Mouse (Mus musculus) ES-E14 (cell line): ENCODE data around the gene Tuba1a. TPM values are rescaled to one million over a fixed set of nuclear protein-coding genes. Genes with fewer than 3 reads are reported as not detected.

Experiments used
- DNase-seq: peaks from one replicate; pipeline ENCODE4 v3.0.0-alpha.2; 2013; ENCODE audit warnings: low read depth, low spot score
- H3K27ac ChIP-seq: 2 replicates; pipeline ENCODE4 v1.5.1; 2012; ENCODE audit warnings: low read depth, mild to moderate bottlenecking, low read length, moderate library complexity, mixed read lengths; ENCODE audit not compliant: poor library complexity, insufficient read depth, severe bottlenecking
- H3K36me3 ChIP-seq: 2 replicates; pipeline ENCODE4 v1.6.1; 2012; ENCODE audit warnings: mild to moderate bottlenecking, low read length, moderate library complexity, mixed read lengths; ENCODE audit not compliant: control insufficient read depth, poor library complexity, insufficient read depth, severe bottlenecking
- H3K4me1 ChIP-seq, 2 experiments: fragments of 150-350 bp in 1 of 2; sonication (generic) in 1 of 2; 2 replicates each; pipeline ENCODE4 v1.6.1; 2012; ENCODE audit warnings: low read length in 2 of 2, mild to moderate bottlenecking in 1 of 2, mixed read lengths in 1 of 2; ENCODE audit not compliant: control insufficient read depth in 2 of 2, insufficient read depth in 2 of 2, poor library complexity in 1 of 2
- H3K4me3 ChIP-seq, 2 experiments: fragments of 150-350 bp in 1 of 2; sonication (generic) in 1 of 2; 2 replicates each; pipeline ENCODE4 v1.5.1; 2012; ENCODE audit warnings: low read length in 2 of 2, low read depth in 1 of 2, mild to moderate bottlenecking in 1 of 2, mixed read lengths in 1 of 2; ENCODE audit not compliant: insufficient read depth in 1 of 2, poor library complexity in 1 of 2, severe bottlenecking in 1 of 2
- H3K9ac ChIP-seq: 2 replicates; pipeline ENCODE4 v1.6.1; 2012; ENCODE audit warnings: low read depth, mild to moderate bottlenecking, low read length, mixed read lengths; ENCODE audit not compliant: poor library complexity, insufficient read depth, severe bottlenecking
- H3K9me3 ChIP-seq: fragments of 150-350 bp; sonication (generic); 2 replicates; pipeline ENCODE4 v1.6.1; 2012; ENCODE audit warnings: low read depth, mild to moderate bottlenecking, low read length; ENCODE audit not compliant: control insufficient read depth, insufficient read depth
- CHD2 ChIP-seq: IDR thresholded peaks from 2 replicates; pipeline ENCODE4 v1.6.1; 2014; ENCODE audit warnings: mild to moderate bottlenecking, low read depth, low read length, inconsistent platforms
- HCFC1 ChIP-seq: IDR thresholded peaks from 2 replicates; pipeline ENCODE4 v1.6.1; 2012; ENCODE audit warnings: low read length, inconsistent platforms, borderline replicate concordance; ENCODE audit not compliant: insufficient read depth
- MAFK ChIP-seq: IDR thresholded peaks from 2 replicates; pipeline ENCODE4 v1.6.1; 2014; ENCODE audit warnings: mild to moderate bottlenecking, low read depth, low read length, inconsistent platforms; ENCODE audit not compliant: insufficient read depth
- ZC3H11A ChIP-seq: IDR thresholded peaks from 2 replicates; pipeline ENCODE4 v1.6.1; 2012; ENCODE audit warnings: low read depth, mild to moderate bottlenecking, inconsistent platforms, low read length, borderline replicate concordance
- ZNF384 ChIP-seq: IDR thresholded peaks from 2 replicates; pipeline ENCODE4 v1.6.1; 2012; ENCODE audit warnings: low read depth, low read length, inconsistent platforms
- in situ Hi-C, 2 experiments: fragments of 600-800 bp; cut with MboI; formaldehyde crosslinking; loops; one replicate each; pipeline ENCODE4 v1.15.1; 2025; ENCODE audit warnings: low sequenced_read_pairs in 2 of 2, inconsistent platforms in 1 of 2; ENCODE audit not compliant: unreplicated experiment in 2 of 2
- total RNA-seq: library from RNA; depleted of rRNA; stranded (reverse); fragments of 300-350 nt; gene quantifications from 2 replicates; pipeline ENCODE4 v1.2.3, GENCODE M21; 2012; rRNA removed

The Tuba1a gene
- total RNA-seq, 1 experiment = 862 TPM

DNA sequence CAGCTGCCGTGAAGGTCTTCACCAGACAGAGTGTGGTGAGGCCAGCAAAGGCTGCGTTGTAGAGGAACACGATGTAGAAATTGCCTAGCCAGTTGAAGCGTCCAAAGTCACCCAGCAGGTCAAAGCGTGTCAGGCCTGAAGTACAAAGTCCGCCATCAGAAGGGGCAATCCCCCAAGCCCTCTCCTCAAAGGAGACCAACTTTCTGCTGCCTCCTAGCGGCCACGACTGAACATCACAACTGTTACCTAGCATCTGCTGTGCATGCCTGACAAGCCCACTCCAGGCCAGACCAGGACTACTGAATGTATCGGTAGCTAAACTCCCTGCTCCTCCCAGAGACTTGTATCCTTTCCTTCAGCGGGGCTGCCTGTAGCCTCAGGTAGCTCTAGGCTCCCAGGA is 48.8 kb downstream of the Tuba1a start:
- Histone ChIP-seq H3K9me3 (no peaks in the 10 kb centered on the region), H3K9ac (no peak overlapping the region), H3K36me3 (peaks cover 38% of the 10 kb centered on the region), H3K4me3 (no peak overlapping the region), H3K27ac (no peak overlapping the region), H3K4me1 (peaks cover 0 to 11% of the 10 kb centered on the region in 2 experiments; a peak in 2 of 4 replicates)
- DNase-seq = peak; percentile 75
- TF ChIP-seq HCFC1 (no peak), MAFK (no peak), ZC3H11A (no peak), CHD2 (no peak), ZNF384 (no peak)
- in situ Hi-C loops = no loop called here

DNA sequence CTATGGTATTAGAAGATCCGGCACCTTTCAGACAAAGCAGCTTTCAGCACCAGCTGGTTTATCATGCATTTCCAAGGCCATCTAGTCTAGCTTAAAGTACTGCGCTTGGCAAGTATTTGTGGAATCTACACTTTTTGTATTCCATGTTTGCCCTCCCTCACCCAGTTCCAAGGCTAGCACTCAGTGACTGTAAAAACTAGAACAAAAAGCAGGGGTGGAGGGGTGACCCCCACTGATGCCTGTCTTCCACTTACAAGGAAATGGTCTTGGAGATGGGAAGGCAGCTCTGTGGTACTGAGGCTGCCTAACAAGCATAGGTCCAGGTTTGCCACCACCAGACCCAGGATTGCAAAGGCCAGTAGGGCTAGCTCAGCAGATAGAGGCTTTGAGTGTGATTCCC is 50.9 kb downstream of the Tuba1a start:
- Histone ChIP-seq H3K4me1 (0 out of 4 replicates have a peak, but pooled peaks cover 0 to 2% of the 10 kb centered on the region in 2 experiments), H3K9me3 (no peaks in the 10 kb centered on the region), H3K4me3 (no peak overlapping the region), H3K9ac (no peak overlapping the region), H3K27ac (no peak overlapping the region), H3K36me3 (peaks cover 21% of the 10 kb centered on the region)
- in situ Hi-C loops = no loop called here
- no peak for TF ChIP-seq MAFK
- no peak for TF ChIP-seq HCFC1
- TF ChIP-seq ZC3H11A = no peak
- no peak for TF ChIP-seq CHD2
- no peak for TF ChIP-seq ZNF384
- no peak for DNase-seq

DNA sequence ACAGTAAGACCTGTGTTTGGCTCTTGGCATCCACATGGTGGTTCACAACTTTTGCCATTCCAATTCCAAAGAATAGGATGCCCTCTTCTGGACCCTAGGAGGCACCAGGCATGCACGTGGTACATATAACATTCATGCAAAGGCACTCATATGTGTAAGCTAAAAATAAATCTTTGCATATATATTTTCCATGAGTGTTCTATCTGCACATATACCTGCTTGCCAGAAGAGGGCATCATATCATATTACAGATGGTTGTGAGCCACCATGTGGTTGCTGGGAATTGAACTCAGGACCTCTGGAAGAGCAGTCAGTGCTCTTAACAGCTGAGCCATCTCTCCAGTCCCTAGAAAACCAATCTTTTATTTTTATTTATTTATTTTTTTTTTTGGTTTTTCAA is 52.0 kb downstream of the Tuba1a start:
- Histone ChIP-seq H3K36me3 (peaks cover 16% of the 10 kb centered on the region; the same call in 1 of the 2 replicates), H3K9ac (no peak overlapping the region), H3K9me3 (no peaks in the 10 kb centered on the region), H3K4me1 (peaks cover 0 to 4% of the 10 kb centered on the region in 2 experiments; a peak in 2 of 4 replicates), H3K27ac (no peak overlapping the region), H3K4me3 (no peak overlapping the region)
- in situ Hi-C loops = no loop called here
- TF ChIP-seq ZC3H11A (no peak), CHD2 (no peak), MAFK (no peak), ZNF384 (no peak), HCFC1 (no peak)
- no peak for DNase-seq

Other genes starting within 250 kb of the Tuba1a start
- 0.26 and 0.76 TPM in 2 replicates for gene Ccdc65, start 245.5 kb downstream of the Tuba1a start, total RNA-seq
- 105 and 119 TPM in 2 replicates for gene Fkbp11, start 225.5 kb downstream of the Tuba1a start, total RNA-seq
- gene Arf3, start 190.5 kb downstream of the Tuba1a start, total RNA-seq = 26.2 and 41.2 TPM in 2 replicates
- gene Wnt10b, start 175.6 kb downstream of the Tuba1a start, total RNA-seq = 1.1 and 1.3 TPM in 2 replicates
- not detected in 2 replicates for gene Wnt1, start 163.8 kb downstream of the Tuba1a start, total RNA-seq
- gene Ddn, start 144.2 kb downstream of the Tuba1a start, total RNA-seq = 0.11 and 0.22 TPM in 2 replicates
- 36.6 and 54.7 TPM in 2 replicates for gene Prkag1, start 122.2 kb downstream of the Tuba1a start, total RNA-seq
- gene Kmt2d, start 82.5 kb downstream of the Tuba1a start, total RNA-seq = 30.7 and 35.9 TPM in 2 replicates
- 43.6 and 48.2 TPM in 2 replicates for gene Rhebl1, start 59.2 kb downstream of the Tuba1a start, total RNA-seq
- gene Dhh, start 55.2 kb downstream of the Tuba1a start, total RNA-seq = 1.0 and 1.2 TPM in 2 replicates
- 55.1 and 73.3 TPM in 2 replicates for gene Lmbr1l, start 35.5 kb downstream of the Tuba1a start, total RNA-seq
- 1,092 and 1,539 TPM in 2 replicates for gene Tuba1b, start 19.1 kb downstream of the Tuba1a start, total RNA-seq
- gene Gm49450, start 152 bp downstream of the Tuba1a start, total RNA-seq = not detected in 2 replicates
- gene Tuba1c, start 76.2 kb upstream of the Tuba1a start, total RNA-seq = 335 and 424 TPM in 2 replicates
- gene Prph, start 101.5 kb upstream of the Tuba1a start, total RNA-seq = 15.1 and 20.6 TPM in 2 replicates
- gene Troap, start 120.9 kb upstream of the Tuba1a start, total RNA-seq = 27.8 and 32.1 TPM in 2 replicates
- gene C1ql4, start 134.1 kb upstream of the Tuba1a start, total RNA-seq = 3.1 and 3.7 TPM in 2 replicates
- gene Dnajc22, start 139.5 kb upstream of the Tuba1a start, total RNA-seq = 8.6 and 16.7 TPM in 2 replicates
- gene Spats2, start 172.2 kb upstream of the Tuba1a start, total RNA-seq = 21.1 and 21.7 TPM in 2 replicates